Mouse (Mus musculus) stomach, postnatal 0 days (tissue): Measurements from ENCODE around the gene Mylk4. TPM values are rescaled to one million over a fixed set of nuclear protein-coding genes. Genes with fewer than 3 reads are reported as not detected.

Source experiments
- ATAC-seq: fragments of 200-750 bp; cut with Nextera tagmentation; 2 replicates; pipeline ENCODE4 v1.8.0; 2017; ENCODE audit not compliant: low FRiP score, low TSS enrichment
- DNase-seq: peaks from one replicate; pipeline ENCODE4 v3.0.0-alpha.2; 2016; ENCODE audit warnings: low spot score
- H3K27ac ChIP-seq: fragments of 300-500 bp; sonication (generic); replicated peaks from 2 replicates; pipeline ENCODE4 v1.5.1; 2014; ENCODE audit warnings: mild to moderate bottlenecking, control low read depth
- H3K27me3 ChIP-seq: fragments of 300-500 bp; sonication (generic); 2 replicates; pipeline ENCODE4 v1.6.1; 2014; ENCODE audit warnings: low read length; ENCODE audit not compliant: control insufficient read depth, insufficient read depth
- H3K36me3 ChIP-seq: fragments of 300-500 bp; sonication (generic); 2 replicates; pipeline ENCODE4 v1.6.1; 2014; ENCODE audit warnings: low read length, mixed read lengths; ENCODE audit not compliant: control insufficient read depth, insufficient read depth
- H3K4me1 ChIP-seq: fragments of 300-500 bp; sonication (generic); replicated peaks from 2 replicates; pipeline ENCODE4 v1.6.1; 2014; ENCODE audit warnings: antibody characterized with exemption; ENCODE audit not compliant: control insufficient read depth, insufficient read depth
- H3K4me2 ChIP-seq: fragments of 300-500 bp; sonication (generic); replicated peaks from 2 replicates; pipeline ENCODE4 v1.6.1; 2014; ENCODE audit warnings: low read depth, mild to moderate bottlenecking, control low read depth, moderate library complexity
- H3K4me3 ChIP-seq: fragments of 300-500 bp; sonication (generic); 2 replicates; pipeline ENCODE4 v1.5.1; 2014; ENCODE audit warnings: low read depth, low read length, control low read depth
- H3K9ac ChIP-seq: fragments of 300-500 bp; sonication (generic); 2 replicates; pipeline ENCODE4 v1.6.1; 2014; ENCODE audit warnings: mild to moderate bottlenecking, low read length, control low read depth, mixed read lengths
- H3K9me3 ChIP-seq: fragments of 300-500 bp; sonication (generic); 2 replicates; pipeline ENCODE4 v1.6.1; 2016; ENCODE audit warnings: low read length; ENCODE audit not compliant: control insufficient read depth
- CTCF ChIP-seq: IDR thresholded peaks from 2 replicates; pipeline ENCODE4 v1.5.1; 2016; ENCODE audit warnings: antibody characterized with exemption, low read depth, mild to moderate bottlenecking, moderate library complexity
- EP300 ChIP-seq: optimal IDR thresholded peaks from 2 replicates; pipeline ENCODE3; 2016; ENCODE audit warnings: antibody characterized with exemption
- WGBS: fragments of 180-500 bp; shearing (Covaris S2); extraction: QIAGEN DNeasy Blood & Tissue Kit; methylation state at CpG from one replicate; pipeline ENCODE4 v1.1.7; 2014; 5-methylcytosine and 5-hydroxymethylcytosine counted together
- polyA plus RNA-seq: library from polyadenylated mRNA; unstranded; fragments of >200 nt; fragmentation: Nextera tagmentation; extraction: Ambion mirVana; gene quantifications from 2 replicates; pipeline ENCODE4 v1.2.1, GENCODE M21; 2015

Gene Mylk4
- polyA plus RNA-seq, 1 experiment from 2014 or later: 0.12 TPM

DNA sequence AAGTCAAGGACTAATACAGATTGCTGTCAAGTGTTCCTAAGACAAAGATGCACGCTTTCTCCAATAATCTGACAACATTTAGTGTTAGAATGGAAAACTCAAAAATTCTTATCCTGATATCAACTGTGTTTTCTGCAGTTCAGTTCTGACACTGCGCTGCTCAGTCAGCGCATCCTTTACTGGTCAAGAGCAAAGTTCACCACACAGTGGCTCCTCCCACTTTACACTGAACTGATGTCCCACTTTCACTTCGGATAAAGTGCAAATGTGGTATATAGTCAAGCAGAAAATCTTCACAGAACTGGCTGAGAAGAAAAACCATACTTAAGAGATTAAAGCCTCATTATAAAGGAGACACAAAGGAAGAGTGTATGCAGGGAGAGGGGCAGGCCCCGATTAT is 11.4 kb upstream of the Mylk4 start:
- ATAC-seq (no peak), DNase-seq (no peak)
- Histone ChIP-seq H3K4me2 (no peak overlapping the region), H3K9ac (no peak overlapping the region), H3K27me3 (no peaks in the 10 kb centered on the region), H3K4me3 (no peak overlapping the region), H3K36me3 (no peaks in the 10 kb centered on the region), H3K9me3 (no peaks in the 10 kb centered on the region), H3K4me1 (no peaks in the 10 kb centered on the region), H3K27ac (no peak overlapping the region)
- 84% methylated on average over 5 of the region's 5 CpGs for WGBS
- no peak for TF ChIP-seq CTCF
- TF ChIP-seq EP300: no peak

DNA sequence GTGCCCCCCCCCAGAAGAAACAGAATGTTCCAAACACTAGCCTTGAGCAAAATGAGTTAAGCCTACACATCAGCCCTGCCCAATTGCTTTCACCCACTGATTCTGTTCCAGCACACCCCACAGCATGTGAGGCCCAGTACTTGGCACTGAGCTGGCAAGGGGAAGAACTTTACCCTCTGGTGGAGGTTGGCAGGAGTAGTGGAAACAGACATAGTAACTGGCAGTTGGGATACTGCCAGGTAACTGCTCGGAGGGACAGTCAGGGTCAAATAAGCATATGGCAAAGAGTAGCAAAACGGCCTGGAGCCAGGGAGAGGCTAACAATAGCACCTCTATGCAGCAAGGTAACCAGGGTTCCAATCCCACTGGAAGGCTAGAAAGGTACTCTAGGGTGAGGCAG is 10.9 kb upstream of the Mylk4 start:
- WGBS: 31% methylated on average over 2 of the region's 2 CpGs
- no peak overlapping the region for H3K4me3 ChIP-seq
- DNase-seq (peak; percentile 17), ATAC-seq (no peak)
- H3K4me2 ChIP-seq: no peak overlapping the region
- no peaks in the 10 kb centered on the region for H3K27me3 ChIP-seq
- H3K27ac ChIP-seq: no peak overlapping the region
- H3K4me1 ChIP-seq: no peaks in the 10 kb centered on the region
- TF ChIP-seq EP300 (no peak), CTCF (no peak)
- H3K9me3 ChIP-seq: no peaks in the 10 kb centered on the region
- H3K36me3 ChIP-seq: no peaks in the 10 kb centered on the region
- no peak overlapping the region for H3K9ac ChIP-seq

DNA sequence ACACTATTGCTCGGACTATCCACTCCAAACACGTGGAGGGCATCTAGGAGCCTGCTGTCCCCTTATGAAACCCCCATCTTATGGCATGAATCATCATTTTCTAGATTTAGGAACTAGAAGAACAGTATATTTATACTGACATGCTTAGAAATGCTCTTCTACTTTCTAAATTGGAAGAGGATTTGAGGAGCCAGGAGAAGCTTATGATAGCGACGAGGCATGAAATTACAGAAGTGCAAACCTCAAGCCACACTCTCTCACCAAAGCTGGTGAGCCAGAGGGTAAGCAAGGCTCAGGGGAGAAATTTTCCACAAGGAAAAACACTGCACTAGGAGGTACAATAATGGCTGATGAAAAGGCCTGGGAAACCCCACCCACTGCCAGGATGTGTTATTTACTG is 6.0 kb upstream of the Mylk4 start:
- H3K27me3 ChIP-seq: no peaks in the 10 kb centered on the region
- 75% methylated on average over 4 of the region's 4 CpGs for WGBS
- no peak overlapping the region for H3K4me2 ChIP-seq
- H3K9me3 ChIP-seq: no peaks in the 10 kb centered on the region
- no peaks in the 10 kb centered on the region for H3K36me3 ChIP-seq
- H3K4me1 ChIP-seq: no peaks in the 10 kb centered on the region
- no peak for TF ChIP-seq CTCF
- TF ChIP-seq EP300: no peak
- no peak overlapping the region for H3K9ac ChIP-seq
- ATAC-seq: no peak
- no peak overlapping the region for H3K4me3 ChIP-seq
- DNase-seq: no peak
- no peak overlapping the region for H3K27ac ChIP-seq

DNA sequence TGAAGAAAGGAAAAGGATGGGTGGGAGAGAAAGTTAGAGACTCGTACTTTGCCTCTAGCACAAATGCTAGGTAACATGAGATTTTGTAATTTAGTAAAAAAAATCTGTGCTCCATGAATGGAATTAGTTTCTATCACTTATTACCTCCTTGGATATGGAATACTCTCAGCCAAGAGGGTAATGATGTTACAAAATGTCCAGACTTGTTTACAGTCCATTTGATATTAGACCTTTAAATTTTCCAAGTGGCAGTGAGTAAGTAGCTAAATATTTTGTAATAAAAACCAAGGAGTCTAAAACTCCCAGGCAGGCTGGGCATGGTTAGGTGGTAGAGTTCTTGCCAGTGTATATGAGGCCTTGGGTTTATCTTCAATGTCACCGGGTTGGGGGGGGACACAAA is 3.8 kb upstream of the Mylk4 start:
- ATAC-seq (no peak), DNase-seq (no peak)
- H3K27ac ChIP-seq: no peak overlapping the region
- no peak overlapping the region for H3K4me3 ChIP-seq
- no peaks in the 10 kb centered on the region for H3K9me3 ChIP-seq
- H3K4me1 ChIP-seq: no peaks in the 10 kb centered on the region
- no peaks in the 10 kb centered on the region for H3K36me3 ChIP-seq
- H3K27me3 ChIP-seq: no peaks in the 10 kb centered on the region
- H3K4me2 ChIP-seq: no peak overlapping the region
- no peak overlapping the region for H3K9ac ChIP-seq
- 50% methylated on average over 2 of the region's 2 CpGs for WGBS
- no peak for TF ChIP-seq EP300
- no peak for TF ChIP-seq CTCF

DNA sequence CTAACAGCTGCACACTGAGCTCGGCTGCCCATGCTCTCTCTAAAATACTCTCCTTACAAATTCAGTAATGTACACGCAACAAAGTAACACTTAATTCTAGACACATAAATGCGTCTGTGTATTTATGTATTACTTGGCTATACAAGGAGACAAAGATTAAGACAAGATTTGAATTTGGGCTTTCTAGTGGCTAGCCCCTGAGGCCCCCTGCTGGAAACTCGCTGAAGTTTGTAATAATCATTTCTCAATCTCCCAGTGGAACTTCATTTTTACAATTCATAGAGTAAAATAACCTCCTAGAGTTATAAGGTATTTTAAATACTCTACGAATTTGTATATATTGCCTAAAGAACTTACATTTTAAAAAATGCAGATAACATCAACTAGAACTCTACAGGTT is 699 bp downstream of the Mylk4 start:
- Histone ChIP-seq H3K4me2 (no peak overlapping the region), H3K27ac (no peak overlapping the region), H3K27me3 (no peaks in the 10 kb centered on the region), H3K36me3 (no peaks in the 10 kb centered on the region), H3K4me3 (no peak overlapping the region), H3K9me3 (no peaks in the 10 kb centered on the region), H3K4me1 (no peaks in the 10 kb centered on the region), H3K9ac (no peak overlapping the region)
- 42% methylated on average over 5 of the region's 5 CpGs for WGBS
- ATAC-seq (no peak), DNase-seq (no peak)
- no peak for TF ChIP-seq EP300
- TF ChIP-seq CTCF: peak; percentile 65

- Histone ChIP-seq H3K36me3 (no peaks in the 10 kb centered on the region), H3K27me3 (no peaks in the 10 kb centered on the region), H3K4me1 (no peaks in the 10 kb centered on the region), H3K27ac (no peak overlapping the region), H3K4me3 (no peak overlapping the region), H3K9ac (no peak overlapping the region), H3K9me3 (no peaks in the 10 kb centered on the region), H3K4me2 (no peak overlapping the region)
- DNase-seq (no peak), ATAC-seq (no peak)
- 67% methylated on average over 3 of the region's 3 CpGs for WGBS
- TF ChIP-seq EP300 (no peak), CTCF (no peak)
These were observed 4.9 kb downstream of the Mylk4 start for GRCm38 (mm10) chr13:32778861-32779260.

DNA sequence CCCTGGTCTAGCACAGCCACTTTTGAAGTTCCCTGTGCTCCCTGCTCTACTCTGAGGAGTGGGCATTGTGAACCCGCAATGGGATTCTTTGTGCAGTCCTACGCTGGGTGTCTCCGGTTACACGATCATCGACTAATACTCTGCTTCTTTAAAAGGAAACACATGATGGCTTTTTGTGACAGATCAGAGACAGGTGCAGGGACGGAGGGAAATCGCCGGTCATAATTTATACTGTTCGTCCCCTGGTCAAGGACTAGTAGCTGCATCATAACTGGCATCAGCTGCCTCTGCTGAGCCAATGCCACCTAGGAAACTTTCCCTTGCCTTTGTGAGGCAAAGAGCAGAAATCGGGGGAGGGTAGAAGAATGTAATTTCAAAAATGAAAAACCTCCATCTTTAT is 7.4 kb downstream of the Mylk4 start:
- TF ChIP-seq EP300 (no peak), CTCF (no peak)
- Histone ChIP-seq H3K4me3 (no peak overlapping the region), H3K4me1 (no peaks in the 10 kb centered on the region), H3K36me3 (no peaks in the 10 kb centered on the region), H3K9me3 (no peaks in the 10 kb centered on the region), H3K27ac (no peak overlapping the region), H3K27me3 (no peaks in the 10 kb centered on the region), H3K9ac (no peak overlapping the region), H3K4me2 (no peak overlapping the region)
- no peak for DNase-seq
- ATAC-seq: no peak
- WGBS: 86% methylated on average over 10 of the region's 10 CpGs
